Mouse (Mus musculus) kidney, postnatal 25 days (tissue): ENCODE measurements around the gene Ppip5k2.
"Not testable (repeated sequence)": the region's sequence is repeated elsewhere in the genome, so short reads cannot be mapped to it uniquely, and the experiment has no call there.

Experiments
- DNase-seq, 2 experiments: peaks; one replicate each; pipeline ENCODE4 v3.0.0; 2021; ENCODE audit warnings: mixed read lengths in 2 of 2

Gene Ppip5k2

DNA sequence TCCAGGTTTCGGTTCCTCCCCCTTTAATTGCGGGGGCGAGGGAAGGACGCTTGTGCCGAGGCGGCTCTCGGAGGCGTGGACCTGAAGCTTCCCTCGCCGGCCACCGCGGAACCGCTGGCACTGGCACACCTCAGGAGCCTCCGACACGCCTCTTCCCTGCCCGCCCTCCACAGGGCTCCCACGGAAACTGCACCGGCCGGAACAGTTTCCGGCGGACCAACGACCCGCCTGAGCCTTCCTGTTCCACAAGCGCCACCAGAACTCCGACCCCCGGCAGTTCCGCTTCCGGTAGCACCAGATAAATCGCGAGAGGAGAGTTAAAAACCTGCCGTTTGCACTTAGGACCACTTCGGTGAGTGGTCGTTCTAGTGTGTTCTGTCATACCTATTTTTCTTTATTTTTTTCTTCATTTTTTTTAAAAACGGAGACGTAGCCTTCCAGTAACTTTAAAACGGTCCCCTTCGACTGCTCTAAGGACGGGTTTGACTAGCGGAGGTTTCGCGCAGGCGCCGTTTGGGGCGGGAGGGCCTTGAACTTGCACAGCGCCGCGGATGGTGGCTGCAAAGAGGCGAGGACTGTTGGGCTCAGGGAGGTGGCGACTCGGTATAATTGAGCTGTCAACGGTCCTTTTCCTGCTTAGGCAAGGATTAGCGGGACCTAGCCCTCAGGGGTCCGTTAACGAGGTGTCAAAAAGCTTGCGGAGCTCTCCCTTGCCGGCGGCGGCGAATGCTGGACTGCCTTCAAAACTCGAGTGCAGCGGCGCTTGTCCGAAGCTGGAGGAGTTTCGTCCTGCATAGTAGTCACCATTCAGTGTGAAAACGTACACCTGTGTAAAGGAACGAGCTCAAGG lies at the start of gene Ppip5k2, which contains the start of gene Gin1:
Gene Ppip5k2, minus strand, starts transcription at position 508 of the 850 bp plus-strand sequence.
Gene Gin1, plus strand, starts transcription at position 269 of the 850 bp plus-strand sequence.
- peak; percentile 95 to 97 for DNase-seq

DNA sequence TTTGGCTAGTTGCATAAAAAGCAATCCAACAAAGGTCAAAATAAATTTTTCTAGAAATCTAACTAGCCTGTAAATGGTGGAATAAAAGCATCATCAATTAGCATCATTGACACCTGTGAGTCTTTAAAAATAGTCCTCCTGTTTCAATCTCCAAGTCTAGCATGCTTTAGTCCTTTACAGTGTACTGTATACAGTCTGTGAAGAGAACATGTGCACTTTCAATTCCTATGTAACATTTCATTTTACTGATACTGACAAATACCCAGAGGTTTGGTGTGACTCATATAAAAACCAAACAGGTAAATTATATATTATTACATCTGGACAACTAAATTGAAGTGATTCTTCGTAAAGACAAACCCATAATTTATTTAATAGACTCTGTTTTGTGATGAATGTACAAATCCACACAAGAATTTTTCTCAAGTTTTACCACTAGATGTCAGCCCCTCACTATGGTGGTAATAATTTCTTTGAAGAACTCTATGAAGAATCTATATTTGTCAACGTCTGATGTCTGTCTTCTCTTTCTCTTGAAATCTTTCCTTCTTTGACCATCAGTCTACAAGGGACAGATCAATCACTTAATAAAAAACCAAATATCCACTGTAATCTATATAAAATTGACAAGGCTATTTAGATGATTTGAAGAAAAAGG lies 39.2 kb upstream of the Ppip5k2 start:
- DNase-seq = no peak

DNA sequence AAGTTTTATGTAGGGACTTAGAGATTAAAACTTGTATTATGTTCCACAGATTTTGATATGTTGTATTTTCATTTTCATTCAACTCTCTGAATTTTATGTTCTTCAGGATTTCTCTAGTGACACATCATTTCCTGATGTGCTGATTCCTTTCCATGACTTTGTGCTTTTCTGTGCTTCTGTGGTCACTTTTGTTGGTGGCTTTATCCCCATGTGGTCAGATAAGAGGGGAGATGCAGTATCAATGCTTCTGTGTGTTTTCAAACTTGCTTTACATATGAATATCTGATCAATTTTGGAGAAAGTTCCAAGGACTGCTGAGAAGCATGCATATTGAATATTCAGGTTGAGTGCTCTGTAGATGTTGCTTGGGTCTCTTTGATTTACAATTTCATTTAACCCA lies 34.3 kb upstream of the Ppip5k2 start:
- no peak for DNase-seq

DNA sequence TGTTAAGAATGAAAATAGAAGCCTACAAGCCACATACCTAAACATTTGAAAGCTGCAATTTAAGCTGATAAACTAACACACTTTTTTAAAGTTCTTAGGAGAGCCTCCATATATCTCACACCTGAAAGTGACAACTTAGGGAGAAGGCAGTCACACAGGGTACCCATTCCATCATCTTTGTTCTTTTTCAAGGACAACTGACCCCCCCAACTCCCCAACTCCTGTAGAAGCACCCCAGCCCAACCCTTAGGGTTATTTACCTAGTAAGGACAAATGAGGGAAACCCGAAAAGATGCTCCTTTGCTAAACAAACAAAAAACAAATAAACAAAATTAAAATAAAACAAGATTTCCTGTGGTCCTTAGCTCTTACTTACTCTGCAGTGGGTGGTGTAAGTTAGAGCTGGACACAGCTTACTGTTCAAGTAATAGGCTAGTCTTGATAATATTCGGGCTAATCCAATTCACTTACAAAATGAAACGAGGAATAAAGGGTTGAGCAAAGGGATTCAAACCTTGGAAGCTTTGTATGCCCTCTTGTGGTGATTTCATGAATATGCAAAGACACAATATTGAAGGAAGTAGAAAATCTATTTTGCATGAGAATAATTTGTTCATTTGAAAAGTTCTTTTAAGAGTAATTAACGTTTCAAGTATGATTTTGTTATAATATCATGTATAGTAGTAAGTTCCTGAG lies 32.1 kb upstream of the Ppip5k2 start:
- no peak for DNase-seq

DNA sequence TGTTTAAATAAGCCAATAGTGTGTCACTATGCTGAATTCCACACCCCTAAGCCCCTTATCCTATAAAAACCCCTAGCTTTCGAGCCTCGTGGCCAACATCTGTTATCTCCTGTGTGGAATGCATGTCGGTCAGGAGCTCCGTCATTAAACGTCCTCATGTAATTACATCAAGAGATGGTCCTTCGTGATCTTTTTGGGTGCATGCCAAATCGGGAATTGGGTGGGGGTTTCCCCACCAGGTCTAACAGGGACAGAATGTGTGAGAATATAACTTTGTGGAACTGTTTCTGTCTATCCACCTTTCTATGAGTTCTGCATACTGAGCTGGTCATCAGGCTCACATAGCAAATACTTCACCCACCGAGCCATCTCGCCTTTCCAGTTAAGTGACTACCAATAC lies 25.7 kb upstream of the Ppip5k2 start:
- DNase-seq = no peak

DNA sequence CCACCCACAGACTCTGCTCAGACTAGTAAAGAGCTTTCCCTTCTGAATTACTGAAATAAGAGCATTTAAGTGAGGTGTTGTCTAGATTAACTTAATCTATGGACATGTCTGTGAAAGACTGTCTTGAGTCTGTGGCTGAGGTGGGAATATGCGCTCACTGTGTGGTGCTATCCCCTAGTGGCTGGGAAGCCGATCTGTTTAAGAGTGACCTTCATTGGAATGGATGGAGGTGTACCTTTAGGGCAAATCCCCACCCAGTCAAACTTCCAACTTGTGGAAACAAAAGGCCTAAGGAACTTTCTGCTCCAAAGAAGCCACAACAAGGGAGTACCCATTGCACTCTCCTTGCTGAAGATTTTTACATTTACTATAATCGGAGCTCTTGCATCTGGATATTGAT lies 23.9 kb upstream of the Ppip5k2 start:
- DNase-seq = no peak

DNA sequence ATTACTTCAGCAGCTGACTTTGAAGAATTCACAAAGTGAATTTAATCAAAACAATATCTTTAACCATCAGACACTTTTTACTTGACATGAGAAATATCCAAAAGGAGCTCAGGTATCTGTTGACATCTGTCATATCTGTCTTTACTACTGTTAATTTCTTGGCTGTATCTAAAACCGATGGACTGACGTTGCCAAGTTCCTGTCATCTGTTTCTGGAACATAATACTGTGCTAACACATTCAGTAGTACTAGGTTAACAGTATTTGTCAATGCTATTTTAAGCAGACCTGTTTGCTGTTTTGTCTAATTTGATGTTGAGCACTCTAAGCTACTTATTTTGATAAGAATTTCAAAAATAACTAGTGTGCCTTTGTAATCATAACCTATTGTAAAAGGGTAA lies 18.3 kb upstream of the Ppip5k2 start:
- DNase-seq = no peak

DNA sequence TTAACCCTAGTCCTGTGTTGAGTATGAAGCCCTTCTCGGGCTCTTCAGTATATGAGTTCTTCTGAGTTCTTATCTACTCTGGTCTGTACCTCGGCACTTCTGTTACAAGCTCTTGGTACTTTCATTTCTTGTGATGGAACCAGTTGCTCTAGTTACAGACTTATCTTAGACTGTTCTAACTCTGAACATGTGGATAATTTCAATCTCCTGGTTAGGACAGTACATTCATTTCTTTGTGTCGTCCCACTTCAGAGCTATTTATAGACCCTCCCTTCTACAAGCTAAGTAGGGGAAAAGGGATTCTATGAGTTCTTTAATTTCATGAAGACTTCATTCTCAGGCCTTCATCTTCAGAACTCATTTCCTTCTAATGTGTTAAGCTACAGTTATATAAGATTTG lies 17.5 kb upstream of the Ppip5k2 start:
- no peak for DNase-seq

DNA sequence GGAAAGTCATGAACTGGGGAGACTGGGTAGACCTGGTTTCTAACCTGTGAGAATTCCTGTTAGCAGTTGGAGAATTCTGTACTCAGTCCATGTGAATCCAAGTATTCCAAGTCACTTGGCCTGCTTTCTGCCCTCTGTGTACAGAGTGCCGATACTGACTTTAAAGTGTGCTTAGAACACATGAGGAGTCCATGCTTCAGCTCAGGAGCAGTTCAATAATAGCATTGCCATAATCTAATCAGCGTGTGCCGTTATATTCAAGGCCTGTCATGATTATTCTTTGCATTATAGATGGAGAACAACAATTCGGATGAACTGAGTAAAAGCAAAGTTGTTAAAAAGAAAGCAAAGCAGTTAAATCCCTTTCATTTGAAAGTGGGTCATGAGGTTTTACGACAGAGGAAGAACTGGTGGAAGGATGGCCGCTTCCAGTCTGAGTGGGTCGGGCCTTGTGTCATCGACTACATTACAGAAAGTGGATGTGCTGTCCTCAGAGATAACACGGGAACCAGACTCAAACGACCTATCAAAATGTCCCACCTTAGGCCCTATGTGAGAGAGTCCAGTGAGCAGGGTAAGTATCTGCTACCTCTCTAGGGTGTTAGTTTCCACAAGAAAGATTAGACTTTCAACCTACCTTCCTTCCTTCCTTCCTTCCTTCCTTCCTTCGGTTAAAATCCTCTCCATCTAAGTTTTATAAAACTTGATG lies 15.6 kb upstream of the Ppip5k2 start:
- DNase-seq = no peak

DNA sequence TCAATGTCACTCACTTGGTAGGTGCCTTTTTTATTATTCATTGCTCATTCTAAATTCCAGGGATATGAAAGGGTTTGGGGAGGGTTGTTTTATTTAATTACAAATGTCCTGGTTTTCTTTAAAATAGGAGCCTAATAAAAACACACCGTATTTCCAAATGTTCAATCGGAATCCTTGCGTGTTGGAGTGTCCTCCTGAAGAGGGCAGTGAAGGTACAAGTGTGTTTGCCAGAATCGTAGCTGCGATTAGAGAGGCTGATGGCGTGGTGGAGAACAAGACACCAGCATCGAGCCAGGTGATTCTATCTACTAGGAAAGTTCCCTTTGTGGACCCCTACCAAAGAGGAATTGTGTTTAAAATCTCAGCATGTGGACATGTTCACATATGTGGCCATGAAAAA lies 14.7 kb upstream of the Ppip5k2 start:
- no peak for DNase-seq

DNA sequence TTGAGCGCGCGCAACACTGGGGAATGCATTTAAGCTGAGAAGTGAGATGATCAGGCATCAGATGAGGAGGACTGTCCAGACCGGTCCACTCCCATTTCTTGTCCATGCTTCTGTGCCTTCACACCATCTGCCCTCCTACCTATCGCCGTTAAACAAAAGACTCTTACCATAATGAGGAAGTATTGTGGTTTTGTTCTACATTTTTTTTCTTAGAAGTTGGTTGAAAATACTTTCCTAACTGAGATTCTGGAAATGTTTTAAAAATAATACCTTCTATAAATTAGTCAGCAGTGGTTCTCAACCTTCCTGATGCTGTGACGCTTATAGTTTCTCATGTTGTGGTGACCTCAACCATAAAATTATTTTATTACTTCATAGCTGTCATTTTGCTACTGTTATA lies 11.5 kb upstream of the Ppip5k2 start:
- DNase-seq = no peak

DNA sequence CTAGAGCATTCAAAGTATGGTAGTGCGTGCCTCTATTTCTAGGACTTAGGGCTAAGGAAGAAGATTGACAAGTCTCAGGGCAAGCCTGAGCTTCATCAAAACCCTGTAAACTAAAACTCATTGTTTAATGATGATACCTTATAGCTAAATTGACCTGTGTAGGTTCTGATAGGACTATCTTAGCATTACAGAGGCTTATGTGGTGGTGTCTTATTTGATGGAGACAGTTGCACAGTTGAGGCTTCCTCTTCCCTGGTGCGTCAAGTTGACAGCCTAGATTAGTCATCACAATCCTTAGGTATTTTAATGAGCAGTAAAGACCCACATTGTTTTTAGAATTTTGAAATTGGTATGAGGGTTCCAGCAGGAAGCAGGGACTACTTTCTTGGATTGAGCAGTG lies 3.8 kb upstream of the Ppip5k2 start:
- DNase-seq = no peak

DNA sequence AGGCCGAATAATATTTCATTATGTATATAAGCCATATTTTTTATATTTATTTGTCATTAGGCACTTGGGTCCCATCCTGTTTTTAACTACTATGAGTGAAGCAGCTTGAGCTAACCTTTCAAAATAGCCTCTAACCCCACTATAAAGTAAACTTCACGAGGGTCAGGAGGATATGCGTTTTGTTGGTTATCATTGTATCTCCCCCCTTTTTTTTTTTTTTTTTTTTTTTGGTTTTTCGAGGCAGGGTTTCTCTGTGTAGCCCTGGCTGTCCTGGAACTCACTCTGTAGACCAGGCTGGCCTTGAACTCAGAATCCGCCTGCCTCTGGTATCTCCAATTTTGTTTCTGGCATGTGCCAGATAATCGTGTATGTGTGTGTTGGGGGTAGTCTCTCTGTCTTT lies 3.2 kb upstream of the Ppip5k2 start:
- no peak for DNase-seq

DNA sequence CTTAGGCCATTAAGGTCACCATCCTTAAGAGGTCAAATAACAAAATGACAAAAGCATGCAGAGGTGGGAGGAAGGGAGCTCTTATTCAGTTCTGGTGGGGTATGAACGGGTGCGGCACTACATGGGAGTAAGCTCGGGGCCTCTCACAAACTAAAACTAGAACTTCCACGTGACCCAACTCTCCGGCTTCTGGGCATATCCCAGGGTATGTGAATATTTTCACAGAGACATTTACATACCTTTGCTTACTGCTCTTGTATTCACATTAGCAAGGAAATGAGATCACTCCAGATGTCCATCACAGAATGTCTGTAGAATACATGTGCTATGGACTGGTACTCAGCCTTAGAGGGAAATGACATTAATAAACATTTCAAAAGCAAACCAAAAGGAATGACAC lies 1.5 kb upstream of the Ppip5k2 start:
- DNase-seq = no peak

DNA sequence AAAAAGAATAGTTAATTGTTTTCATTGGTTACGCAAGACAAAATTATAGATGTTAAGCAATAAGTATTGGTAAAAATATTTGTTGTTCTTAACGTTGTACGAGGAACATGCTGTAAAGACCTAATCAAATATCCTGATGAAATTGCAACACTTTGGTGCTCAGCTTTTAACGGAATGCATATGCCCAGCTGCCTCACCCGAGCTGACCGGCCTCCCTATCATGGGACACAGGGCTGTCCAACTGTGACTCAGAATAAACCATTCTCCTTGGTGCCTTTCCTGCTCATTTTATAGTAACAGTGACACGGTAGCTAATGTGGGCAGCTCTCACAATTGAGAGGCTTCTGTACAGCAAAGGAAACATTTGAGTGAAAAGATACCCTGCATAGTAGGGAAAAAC lies 907 bp upstream of the Ppip5k2 start:
- no peak for DNase-seq

DNA sequence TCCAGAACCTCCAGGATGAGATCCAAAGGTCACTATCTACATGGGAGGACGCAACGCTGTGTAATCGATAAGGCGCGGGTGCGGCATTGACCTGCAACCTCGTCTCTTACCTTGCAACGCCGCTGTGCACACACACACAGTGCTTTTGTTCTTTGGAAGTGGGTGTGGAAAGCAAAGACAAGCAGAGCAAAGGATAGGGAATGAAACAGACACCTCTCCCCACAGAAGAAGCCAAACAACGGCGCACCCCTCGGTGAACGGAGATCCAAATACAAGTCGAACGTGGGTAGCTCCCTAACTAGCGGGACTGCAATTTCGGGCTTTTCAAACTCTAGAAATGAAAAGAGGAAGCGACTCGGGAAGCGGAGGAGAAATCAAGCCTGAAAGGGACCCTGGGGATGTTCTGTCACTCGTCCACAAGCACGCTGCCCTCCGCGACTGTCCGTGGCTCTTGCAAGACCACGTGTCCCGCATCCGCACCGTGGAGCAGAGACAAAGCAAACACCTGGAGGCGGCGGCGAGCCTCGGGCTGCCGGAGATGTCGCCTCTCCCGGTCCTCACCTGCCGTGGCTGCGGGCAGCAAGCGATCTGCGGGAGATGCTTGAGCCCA lies 812 bp downstream of the Ppip5k2 start:
- peak; percentile 6 to 33 for DNase-seq

DNA sequence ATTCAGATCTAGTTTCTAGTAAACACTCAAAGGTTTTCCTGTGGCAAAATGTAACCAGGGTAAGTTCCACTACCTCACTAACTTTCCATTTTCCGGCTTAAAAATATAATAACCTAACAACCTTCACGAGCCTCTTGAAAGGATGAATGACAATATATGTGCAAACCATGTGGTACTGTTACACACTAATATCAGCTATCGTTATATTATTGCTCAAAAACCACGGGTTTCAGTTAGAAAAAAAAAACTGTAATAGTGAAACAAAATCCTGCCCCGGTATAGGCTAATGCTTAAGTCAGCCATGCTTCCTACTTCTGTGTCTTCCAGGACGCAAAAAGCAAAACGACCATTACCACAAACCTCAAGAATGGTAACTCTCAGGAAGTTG lies 1.3 kb downstream of the Ppip5k2 start:
- DNase-seq = no peak

DNA sequence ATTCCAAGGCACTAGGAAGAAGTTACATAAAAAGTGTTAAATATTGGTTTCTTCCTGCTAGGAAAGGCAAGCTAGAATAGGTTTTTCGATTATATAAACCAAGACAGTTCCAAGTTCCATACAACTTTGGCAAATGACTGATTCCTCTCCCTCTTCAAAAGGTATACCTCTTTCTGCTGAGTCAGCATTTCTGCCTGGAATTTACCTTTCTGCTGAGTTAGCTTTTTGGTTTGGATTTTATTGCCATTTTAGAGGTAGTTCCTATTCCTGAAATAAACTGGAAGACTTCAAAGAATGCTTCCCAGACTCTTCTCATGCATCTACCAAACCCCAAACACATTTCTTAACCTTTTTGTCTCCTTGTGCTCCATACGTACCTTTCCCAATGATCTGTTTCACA lies 2.1 kb downstream of the Ppip5k2 start:
- DNase-seq = no peak

DNA sequence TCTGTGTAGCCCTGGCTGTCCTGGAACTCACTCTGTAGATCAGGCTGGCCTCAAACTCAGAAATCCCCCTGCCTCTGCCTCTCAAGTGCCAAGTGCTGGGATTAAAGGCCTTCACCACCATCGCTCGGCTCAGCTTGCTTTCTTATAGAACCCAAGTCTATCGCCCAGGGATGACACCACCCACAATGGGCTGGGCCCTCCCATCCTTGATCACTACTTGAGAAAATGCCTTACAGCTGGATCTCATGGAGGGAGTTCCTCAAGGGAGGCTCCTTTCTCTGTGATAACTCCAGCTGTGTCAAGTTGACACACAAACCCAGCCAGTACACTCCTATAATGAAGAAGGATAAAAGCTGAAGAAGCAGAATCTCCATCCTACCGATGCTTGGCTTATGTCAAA lies 4.5 kb downstream of the Ppip5k2 start:
- DNase-seq = not testable (repeated sequence)

DNA sequence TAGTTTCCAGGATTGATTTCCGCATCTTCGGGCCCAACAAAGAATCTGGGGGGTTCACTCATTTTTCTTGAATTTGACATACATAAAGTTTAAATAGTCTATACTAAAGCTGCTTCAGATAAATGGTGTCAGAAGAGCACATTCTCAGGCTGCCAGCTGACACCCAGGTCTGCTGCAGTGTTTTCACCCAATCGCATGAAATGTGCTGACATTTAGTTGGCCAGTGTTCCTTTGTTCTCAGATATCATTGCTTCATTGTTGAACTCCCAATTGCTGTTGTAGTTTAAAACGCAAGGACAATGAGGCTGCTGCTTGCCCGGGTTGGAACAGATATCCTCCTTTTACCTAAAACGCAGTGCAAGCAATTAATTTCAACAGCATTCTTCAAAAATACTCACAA lies 8.7 kb downstream of the Ppip5k2 start:
- DNase-seq = no peak

DNA sequence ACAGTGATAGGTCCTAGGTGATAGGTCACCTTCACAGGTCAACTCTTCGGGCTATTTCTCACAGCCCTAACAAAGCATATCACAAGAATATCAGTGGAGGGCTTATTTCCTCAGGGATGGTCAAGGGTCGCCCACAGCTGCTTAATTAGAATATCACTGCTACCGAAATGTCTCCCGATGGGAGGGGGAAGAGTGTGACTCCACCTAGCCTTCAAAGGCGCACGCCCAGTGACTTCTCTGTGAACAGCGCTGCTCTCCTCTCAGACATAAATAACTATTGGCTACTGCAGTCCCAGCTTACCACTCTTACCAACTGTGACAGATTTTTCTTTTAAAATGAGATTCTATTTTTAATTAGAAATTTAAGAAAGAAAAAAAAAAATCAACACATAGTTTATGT lies 9.6 kb downstream of the Ppip5k2 start:
- DNase-seq = no peak

DNA sequence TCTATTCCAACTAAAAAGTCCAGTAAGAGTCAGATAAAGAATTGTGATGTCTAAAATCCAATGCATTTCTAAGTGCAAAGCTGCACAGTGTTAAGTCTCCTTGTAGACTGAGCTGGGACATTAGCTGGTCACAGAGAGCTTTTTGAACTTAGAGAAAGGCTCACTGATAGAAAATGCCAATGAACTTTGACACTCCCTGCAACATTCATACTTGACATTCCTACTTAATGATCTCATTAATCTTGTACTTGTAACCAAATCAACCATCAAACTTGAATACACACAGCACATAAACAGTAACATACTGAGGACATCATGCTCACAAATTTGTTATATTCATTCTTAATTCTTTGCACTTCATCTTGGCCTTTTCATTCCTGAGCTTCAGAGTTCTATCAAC lies 10.4 kb downstream of the Ppip5k2 start:
- DNase-seq = no peak

DNA sequence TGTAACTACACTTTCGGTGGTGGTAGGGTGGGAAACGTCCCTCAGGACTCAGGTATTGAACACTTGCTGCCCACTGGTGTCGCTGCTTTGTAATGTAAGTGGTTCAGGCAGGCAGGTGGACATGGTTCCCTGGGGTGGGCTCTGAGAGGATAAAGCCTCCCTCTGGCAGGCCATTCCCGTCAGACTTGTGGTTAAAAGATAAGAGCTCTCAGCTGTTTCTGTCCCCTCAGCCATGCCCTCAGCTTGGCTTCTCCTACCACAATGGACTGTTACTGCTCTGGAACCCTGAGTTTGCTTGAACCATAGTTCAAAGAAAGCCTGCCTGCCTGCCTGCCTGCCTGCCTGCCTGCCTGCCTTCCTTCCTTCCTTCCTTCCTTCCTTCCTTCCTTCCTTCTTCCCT lies 15.8 kb downstream of the Ppip5k2 start:
- no peak for DNase-seq
